Mouse (Mus musculus) T-cell, adult 2 months (primary cell): ENCODE data around the gene Igdcc4.
"Not testable (repeated sequence)": the region's sequence is repeated elsewhere in the genome, so short reads cannot be mapped to it uniquely, and the experiment has no call there.

Experiments used
- DNase-seq: peaks from one replicate; pipeline ENCODE4 v3.0.0; 2022; ENCODE audit warnings: low spot score

The Igdcc4 gene

DNA sequence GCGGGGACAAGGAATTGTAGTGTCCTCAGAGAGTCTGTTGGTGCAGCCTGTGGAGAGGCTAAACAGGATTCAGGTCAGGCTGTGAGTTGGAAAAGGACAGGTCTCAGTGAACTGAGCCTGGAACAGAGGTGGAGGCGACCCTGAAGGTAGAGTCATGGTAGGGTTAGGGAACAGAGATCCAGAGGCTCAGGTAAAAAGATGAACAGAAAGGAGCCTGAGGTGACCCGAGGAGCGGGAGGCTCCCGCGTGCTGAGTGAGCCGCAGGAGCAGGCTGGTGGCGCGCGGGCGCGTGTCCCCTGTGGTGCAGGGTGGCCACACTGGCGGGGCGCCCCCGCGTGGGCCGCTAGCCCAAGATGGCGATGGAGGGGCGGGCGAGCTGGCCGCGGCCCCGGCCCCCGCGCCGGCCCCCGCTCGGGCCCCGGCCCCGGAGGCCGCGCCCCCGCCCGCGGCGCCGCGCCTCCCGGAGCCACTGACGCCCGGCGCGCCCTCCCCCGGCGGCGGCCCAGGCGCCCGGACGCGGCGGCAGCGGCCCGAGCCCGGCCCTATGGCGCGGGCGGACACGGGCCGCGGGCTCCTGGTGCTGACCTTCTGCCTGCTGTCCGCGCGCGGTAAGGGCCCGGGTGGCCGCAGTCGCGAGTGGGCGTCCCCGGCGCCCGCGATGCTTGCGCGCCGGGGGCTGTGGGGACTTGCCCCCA, at the start of gene Igdcc4:
TSS of gene Igdcc4 (plus strand) at position 496 of the 695 bp plus-strand sequence.
- DNase-seq = no peak

DNA sequence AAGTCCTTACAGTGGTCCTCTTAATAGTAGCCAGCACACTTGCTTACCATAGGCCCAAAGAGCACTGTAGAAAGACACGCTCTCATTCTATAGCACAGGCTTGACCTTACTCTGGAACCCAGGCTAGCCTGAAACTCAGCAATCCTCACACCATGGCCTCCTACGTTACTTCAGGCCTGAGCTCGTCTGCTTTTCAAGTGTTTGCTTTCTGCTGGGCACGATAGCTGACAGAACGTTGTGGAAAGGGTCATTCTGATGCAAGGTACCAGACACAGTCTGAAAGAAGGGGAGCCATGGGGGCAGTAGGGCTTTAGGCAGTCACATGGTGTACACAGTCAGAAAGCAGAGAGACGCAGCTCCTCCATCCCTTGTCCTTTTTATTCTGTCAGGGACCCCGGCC, 37.0 kb upstream of the Igdcc4 start:
- no peak for DNase-seq

DNA sequence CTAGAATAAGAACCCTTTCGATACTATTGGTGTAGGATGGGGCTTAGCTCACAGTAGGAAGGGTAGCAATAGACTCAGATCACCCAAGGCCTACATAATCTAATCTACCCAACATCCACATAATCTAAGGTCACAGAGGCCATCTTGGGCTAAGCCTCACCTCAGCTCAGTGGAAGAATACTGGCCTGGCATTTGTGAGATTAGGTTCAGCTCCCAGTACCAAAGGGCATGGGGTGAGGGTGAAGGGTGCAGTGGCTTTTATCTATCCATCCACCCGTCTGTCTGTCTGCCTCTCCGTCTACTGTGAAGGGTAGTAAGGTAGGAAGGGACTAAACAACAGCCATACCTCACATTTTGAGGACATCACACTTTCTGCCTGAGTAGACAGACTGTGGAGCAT, 30.7 kb upstream of the Igdcc4 start:
- no peak for DNase-seq

DNA sequence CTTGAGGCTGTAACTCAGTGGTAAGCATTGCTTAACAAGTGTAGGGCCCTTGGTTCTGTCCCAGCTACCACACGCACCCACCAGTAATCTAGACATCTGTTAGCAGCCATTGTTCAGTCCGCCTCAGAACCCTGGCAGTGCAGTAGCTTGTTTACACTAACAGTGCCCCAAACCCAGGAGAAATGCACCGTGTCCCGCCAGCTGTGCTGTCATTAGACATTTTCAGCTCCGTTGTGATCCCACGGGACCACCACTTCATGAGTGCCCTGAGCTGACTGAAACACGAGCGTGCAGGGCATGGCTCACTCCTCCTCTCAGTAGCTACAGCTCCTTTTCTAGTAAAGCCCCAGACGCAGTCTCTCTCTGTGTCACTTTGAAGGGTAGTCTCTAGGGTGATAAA, 27.7 kb upstream of the Igdcc4 start:
- DNase-seq = no peak

DNA sequence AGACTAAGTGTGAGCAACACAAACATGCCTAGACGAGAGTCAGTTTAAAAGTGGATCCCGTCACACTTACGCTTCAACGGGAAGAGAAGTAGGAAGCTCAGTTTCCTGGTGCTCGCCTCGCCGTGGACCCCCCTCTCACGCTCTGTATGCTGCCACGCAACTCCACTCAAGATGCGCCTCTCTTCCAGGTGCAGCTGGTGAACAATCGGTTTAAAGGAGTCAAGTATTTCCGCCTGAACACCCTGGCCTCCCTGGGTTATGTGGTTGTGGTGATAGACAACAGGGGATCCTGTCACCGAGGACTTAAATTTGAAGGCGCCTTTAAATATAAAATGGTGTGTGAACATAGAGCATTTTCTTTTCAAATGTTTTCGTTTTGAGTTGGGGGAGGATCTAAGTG, 27.0 kb upstream of the Igdcc4 start:
- no peak for DNase-seq

DNA sequence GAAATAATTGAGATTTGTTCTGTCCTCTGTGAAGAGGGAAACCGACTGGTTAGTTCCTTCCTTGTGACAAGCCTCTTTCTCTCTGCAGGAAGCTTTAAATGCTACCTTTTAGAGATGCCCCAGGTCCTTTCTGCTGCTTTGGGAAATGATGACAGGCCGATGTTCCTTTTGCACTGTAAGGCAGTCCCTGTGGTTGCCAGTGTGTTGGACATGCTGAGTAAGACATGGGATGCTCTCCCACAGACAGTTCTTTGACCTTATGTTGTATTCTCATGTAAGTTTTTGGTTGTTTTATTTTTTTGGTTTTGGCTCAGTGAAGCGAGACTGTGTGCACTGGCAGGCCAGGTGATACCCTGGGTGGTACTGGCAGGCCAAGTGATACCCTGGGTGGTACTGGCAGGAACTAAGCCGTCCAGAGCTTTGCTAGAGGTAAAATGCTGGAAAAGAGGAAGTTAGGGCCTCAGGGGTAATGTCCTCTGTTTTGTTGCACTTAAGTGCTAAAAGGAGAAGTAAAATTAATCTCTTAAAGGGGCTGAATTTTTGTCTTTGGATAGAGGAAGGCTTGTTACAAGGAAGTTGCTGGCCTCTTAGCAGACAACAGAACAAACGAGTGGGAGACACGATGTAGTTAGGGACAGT, 26.3 kb upstream of the Igdcc4 start:
- no peak for DNase-seq

DNA sequence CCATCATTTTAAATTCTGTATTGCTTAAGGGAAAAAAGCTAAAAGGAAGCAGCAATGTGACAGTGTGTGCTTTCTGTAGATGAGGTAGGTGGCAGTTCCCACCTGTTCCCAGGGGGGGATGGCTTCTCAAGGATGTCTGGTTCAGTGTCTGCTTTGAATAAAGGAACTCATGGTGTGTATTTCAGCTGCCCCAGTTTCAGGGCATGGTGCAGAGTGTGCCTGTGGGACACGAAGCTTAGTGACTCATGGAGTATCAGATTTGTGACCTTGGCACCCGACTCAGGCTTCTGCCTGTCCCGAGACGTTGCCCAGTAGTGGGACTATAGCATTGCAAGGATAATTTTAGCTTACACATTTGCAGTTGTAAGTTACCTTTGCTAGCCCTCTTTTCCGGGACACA, 23.8 kb upstream of the Igdcc4 start:
- no peak for DNase-seq

DNA sequence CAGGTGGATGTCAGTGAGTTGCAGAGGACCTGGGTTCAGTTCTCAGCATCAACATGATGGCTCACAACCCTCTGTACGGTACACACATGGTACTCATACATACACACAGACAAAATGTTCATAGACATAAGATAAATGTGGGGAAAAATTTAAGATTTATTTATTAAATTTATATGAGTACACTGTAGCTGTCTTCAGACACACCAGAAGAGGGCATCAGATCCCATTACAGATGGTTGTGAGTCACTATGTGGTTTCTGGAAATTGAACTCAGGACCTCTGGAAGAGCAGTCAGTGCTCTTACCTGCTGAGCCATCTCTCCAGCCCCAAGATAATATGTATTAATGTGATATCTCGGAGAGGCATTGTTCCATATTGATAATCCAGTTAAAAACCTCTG, 21.1 kb upstream of the Igdcc4 start:
- not testable (repeated sequence) for DNase-seq

DNA sequence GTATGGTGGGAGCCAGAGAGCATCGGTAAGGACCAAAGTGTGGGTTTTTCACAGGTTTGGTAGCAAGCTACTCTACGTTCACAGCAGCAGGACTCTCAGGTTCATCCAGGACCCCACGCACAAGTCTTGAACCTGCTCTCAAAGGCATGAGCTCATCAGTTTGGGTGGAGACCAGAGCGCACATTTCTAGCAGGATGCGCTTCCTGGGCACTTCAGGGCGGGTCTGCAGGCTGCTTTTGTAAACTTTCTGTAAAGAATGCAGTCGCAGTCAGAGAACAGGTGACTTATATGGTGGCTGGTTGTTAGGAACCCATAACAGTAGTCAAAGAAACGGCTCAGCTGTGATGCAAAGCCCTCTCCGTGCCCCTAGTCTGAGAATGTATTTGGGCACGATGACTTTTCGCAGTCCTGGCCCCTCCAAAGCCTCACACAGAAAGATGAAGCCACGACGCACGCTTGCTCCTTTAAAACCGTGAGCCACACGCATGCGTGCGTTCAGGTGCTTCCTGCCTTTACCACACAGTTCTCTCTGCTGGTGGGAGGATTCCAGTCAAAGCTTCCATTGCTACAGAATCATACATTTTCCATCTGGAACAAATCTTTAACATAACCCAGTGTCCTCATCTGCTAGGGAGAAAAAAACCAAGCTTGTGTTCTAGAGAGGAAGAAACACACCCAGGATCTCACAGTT, 18.1 kb upstream of the Igdcc4 start:
- DNase-seq = peak; percentile 10

DNA sequence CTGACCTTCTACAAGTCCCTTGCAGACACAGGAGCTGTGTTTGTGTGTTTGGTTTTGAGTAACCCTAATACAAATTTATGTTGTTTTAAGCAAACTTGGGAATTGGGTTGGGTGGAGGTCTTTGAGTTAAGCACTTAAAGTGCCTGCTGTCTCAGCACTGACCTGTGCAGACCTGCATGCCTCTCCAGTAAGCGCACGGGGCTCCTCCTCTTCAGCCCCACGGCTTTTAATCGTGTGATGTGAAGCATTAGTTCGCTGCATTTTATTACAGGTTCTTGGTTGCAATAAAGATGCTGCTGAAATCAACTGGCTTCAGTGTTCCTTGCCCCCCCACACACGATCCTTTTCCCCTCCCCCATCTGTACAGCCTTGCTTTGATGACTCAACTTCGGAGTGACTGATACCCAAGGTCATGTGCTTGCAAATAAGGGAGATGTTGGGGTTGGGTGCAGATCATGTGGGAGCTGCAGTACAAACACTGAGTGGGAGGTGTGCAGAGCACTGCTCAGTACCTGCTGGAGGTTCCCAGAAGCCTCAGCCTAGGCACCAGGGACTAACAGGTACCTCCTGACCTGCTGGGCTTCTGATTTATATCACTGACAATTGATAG, 17.0 kb upstream of the Igdcc4 start:
- DNase-seq = no peak

DNA sequence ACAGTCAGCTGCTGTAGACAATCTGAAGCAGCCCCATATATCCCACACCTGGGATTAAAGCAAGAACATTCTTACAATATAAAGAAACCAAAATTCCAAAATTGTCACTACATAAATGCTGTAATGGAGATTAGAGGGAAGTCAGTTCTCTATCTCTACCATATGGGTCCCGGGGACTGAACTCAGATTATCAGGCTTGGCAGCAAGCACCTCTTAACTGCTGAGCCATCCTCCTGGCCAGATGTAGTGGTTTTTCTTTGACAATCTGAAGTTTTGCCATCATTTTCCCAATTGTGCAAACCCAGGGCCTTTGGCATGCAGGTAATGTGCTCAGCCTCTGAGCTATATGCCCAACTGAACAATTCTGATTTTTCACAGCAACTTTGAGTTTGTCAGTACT, 16.0 kb upstream of the Igdcc4 start:
- no peak for DNase-seq

DNA sequence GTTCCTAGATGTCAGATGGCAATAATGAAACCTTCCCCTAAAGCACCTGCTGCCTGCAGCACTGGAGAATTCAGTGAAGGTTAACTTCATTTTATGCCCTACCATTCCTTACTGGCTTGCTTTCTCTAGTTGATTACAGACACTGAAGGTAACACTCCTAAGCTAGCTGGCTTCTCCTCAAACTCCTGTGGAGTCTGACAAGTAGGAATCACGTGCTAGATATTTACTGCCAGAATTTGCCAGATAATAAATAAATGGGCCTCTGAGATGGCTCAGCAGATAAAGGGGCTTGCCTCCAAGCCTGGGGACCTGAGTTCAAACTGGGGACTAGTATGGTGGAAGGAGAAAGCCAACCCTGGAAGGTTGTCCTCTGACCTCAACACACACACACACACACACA, 14.5 kb upstream of the Igdcc4 start:
- DNase-seq = no peak

DNA sequence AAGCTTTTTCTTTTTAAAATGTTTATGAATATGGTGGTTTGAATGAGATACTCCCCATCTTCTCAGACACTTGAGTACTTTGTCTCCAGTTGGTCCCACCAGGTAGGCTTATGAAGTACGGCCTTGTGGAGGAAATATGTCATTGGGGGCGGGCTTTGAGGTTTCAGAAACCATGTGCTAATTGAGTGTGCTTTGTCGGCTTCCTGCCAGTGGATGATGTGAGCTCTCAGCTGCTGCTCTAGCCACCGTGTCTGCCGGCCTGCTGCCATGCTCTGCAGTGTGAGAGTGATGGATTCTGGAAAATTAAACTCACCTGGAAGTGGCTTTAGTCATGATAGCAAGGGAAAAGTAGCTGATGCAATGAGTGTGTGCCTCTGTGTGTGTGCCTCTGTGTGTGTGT, 13.8 kb upstream of the Igdcc4 start:
- peak; percentile 48 for DNase-seq

DNA sequence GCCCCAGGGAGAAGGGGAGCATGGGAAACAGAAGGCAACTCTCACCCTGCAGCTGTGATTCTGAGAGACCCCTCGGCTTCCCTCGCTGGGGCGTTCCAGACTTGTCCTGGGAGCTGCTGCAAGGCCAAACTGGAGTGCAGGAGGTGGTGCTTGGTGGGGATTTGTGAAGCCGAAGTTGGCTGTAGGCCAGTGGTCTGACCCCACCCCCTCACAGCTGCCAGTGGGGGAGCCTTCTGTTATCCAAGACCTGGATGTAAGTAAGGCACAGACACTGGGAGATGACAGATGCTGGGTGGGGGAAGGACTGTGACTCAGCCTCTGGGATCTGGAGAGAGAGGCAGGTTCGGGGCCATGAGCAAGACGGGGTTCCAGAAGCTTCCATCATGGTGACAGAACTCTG, 7.0 kb upstream of the Igdcc4 start:
- DNase-seq = no peak

DNA sequence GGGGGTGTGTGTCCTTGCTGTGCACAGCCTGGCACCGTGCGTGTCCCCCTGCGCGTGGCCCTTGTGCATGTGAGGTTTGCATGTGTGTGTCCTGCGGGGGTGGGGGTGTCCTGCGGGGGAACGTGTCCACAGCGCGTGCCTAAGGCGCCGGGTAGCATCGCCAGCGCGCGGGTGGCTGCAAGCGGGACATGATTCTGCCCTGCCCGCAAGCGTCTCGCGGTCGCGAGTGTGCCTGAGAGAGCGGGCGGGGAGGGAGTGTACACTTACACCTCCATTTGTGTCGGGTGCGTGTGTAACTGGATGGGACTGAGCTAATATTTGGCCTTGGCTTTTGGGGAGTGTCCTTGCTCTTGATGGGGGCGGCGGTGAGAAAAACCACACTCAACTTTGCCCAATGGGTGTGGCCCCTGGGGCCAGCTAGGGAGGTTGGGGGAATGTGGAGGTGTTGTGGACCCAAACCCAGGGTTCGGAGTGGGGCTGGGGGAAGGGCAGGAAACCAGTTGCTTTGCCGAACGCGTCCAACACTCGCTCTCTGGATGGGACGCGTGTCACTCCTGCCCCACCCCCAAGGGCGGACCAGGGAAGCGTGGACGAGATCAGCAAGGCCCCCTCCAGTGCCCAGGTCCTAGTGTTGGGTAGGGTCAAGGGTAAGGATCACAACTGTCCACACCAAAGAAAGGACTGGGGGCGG, 545 bp downstream of the Igdcc4 start:
- DNase-seq = no peak

DNA sequence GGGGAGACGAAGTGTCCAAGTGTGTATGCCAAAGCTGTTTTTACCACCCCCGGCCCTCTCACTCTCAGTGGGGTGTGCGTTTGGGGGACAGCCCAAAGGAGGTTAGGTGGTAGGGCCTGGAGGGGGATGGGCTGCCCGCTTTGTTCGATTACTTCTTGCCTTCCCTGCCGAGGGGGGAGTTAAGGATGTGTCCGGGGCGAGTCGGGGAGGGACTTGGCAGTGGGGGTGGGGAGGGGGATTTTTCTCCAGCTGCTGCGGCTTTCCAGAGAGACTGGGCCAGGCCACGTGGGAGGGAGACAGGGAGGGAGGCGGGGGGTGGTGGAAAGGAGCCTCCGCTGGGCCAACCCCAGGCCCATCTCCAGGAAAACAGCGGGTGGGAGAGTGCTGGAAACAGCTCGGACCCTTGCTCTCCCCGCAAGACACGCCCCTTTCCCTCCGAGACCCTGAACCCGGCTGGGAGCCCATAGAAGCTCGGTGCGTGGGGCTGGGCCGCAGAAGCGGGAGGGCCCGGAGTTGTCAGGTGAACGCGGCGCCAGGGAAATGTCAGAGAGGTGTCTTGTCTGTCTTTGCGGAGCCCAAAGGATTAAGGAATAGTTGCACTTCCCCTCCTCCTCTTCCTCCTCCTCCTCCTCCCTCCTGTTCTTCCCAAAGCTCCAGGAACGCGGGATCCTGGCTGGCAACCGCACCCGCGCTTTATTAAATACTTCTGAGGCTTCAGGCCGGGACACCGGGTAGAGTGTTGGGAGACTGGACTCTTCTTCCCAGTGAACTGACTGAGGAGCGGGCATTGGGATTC, 1.3 kb downstream of the Igdcc4 start:
- no peak for DNase-seq

DNA sequence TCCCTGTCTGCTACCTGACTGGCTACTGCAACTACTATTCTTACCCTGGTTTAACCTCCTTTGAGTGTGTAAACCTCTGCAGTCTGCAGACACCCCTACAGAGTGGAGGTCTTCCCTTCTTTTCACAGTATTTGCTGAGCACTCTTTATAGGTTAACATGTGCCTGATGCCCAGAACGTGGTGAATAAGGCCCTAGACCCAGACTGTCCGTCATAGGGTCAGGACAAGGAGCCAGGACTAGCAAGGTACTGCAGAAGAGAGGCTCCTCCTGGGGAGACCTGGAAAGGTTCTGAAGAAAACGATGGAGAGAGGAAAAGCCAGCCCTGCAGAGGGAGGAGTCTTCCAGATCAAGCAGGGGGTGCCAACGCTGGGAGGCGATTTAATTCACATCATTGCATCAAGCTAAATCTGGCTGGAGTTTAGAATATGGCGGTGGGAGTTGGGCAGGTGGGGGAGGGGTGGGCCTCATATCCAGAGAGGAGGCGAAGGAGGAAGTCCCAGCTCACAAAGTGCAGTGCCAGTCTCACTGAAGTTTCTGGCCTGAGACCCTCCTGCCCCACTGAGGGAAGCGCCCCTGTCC, 2.0 kb downstream of the Igdcc4 start:
- no peak for DNase-seq

DNA sequence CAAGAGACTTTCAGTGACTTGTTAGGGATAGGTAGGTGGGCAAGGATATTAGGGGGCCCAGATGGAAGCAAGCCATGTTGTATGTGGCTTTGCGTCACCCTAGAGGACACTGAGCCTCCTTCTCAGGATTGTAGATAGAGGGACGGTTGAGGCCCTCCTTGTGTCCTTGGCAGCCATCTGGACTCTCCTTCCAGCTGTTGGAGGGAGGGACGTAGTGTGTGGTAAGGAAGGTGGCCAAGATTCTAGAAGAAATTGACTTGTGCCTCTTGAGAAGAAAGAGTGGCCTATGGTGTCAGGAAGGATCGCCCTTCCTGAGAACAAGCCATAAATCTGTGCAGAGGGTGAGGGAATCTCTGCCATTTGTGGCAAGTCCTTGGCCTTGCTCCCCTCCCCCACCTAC, 5.5 kb downstream of the Igdcc4 start:
- DNase-seq = no peak

DNA sequence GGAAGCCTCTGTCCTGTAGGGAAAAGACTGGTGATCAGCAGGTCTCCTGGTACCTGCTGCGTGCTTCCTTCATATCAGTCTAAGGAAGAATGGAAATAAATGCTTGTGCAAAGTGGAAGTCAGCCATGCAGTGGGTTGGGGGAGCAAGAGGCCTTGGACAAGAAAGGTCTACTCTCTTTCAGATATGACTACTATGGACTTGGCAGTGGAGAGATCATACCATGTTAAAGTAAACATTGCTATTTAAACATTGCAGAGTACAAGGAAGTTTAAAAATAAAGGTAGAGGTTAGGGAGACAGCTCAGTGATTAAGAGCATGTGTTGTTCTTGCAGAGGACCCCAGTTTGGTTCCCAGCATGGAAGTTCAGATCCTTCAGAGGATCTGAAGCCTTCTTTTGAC, 6.6 kb downstream of the Igdcc4 start:
- DNase-seq = no peak

DNA sequence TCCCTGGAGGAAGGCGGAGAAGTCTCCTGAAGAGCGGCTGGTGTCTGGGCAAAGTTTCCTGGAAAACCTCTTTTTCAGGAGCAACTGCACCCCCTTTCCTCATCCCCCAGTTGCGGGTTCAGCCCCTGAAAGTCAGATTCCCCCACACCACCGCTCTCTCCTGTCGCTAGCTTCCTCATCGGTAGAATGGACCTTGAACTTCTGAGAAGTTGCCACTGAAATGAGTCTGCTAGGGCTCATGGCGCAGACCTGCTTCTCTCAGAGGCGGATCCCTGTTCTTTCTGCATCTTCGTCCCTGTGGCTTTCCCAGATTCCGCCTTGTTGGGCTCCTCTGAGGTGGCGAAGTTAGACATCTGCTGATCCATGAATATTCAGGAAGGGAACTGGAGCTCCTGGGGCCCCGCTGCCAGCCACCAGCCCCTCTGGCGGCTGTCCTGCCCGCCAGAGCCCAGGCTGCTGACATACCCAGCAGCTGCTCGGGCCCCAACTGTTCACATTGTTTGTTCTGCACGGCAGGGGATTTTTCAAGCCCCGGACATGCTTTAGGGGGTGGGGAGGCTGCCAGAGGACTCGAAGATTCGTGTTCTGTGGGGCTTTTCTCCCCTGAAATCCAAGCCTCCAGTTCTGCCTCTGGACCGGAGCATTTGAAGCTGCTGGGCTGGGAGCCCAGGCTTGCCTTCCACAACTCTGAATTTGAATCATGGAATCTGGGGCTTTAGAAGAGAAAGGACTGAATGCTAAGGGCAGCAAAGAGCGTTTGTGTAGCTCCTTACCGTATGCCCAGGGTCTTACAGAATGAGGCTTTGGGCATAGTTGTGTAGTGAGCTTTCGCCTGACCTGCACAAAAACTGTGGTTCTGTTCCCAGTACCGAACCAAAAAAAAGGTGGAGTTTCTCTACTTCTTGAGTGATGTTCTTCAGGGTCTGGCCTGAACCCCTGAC, 8.1 kb downstream of the Igdcc4 start:
- DNase-seq = no peak
